Mouse (Mus musculus): ENCODE results near the gene Plcl2. TPM values are rescaled to one million over a fixed set of nuclear protein-coding genes. Genes with fewer than 3 reads are reported as not detected.

Gene Plcl2
- total RNA-seq, 2 experiments from 2014 or later, result 75.0 to 76.0 TPM

DNA sequence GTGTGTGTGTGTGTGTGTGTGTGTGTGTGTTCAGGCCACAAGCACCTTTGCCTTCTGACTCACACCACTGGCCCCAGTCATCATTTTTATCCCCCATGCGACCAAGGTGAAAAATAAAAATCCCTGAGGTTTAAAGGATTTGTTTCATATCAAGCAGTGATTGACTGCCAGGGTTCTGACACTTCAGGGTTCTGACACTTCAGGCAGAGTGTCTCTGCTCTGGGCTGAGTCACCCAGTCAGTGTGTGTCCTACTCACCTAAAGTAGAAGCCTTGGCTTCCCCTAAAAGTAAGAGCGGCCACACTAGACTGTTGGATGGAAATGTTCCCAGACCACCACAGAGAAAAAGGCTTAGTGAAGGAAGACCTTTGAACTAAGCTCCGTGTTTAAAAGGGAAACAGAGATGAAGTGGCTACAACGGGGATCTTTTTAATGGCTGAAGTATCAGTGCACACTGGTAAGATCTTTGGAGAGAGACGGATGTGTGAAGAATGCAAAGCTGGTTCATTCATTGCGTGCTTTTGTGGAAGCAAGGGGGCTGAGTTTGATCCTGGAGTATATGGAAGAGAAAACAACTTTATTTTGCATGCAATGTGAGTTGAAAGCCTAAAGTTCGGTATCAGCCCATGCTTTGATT is 11.0 kb upstream of the Plcl2 start:
- intact Hi-C loops (cut with DNase I), result no loop called here
- no peak for DNase-seq (ENCODE audit: low spot score in 2 of 2)

DNA sequence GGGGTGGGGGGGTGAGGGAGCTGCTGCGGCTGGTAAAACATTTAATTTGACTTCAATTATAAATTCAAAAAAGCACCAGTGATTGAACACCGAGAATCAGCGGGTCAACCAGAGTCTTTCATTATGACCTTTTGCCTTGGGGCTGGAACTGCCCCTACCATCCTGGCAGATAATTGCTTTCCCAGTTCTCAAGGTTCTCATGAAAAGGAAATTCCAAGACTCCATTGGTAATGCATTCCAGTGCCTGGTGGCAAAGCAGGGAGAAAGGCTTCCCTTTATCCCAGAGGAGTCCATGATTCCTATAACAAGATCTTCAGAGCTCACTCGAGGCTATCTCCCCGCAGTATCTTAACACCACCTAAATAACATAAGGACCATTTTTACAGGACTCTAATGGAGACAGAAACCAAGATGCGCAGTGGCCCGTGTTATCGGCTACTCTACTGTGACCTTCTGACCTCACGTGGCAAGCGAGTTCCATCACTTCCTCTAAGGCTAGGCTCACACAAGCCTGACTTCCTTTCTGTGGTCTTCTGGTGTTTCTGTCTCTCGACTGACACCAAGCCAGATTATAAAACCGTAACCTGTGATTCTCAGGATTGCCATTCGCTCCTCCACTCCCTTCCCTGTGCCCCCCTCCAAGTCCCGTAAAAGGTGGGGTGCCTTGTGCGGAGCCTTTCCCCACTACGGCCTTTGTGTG is 10.0 kb upstream of the Plcl2 start:
- DNase-seq (ENCODE audit: low spot score in 2 of 2), result no peak
- intact Hi-C loops (cut with DNase I), result no loop called here

DNA sequence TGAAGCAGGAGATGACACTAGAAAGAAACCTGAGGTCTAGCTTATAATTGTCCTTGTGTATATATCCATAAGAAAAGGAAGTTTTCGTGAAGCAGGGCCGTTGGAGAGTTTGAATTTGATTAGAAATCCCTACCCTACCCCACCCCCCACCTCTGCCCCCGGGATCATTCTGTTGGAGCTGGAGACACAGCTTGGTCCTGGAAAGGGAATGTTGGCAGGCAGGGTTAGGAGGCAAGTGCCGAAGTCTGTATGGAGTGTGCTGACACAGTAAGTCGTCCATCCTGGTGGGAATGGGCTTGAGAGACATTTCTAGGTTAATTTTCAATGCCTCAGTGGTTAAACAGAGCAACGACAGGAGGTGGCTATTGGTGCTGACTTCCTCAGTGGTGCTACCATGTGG is 8.4 kb upstream of the Plcl2 start:
- intact Hi-C loops (cut with DNase I), result loop anchor here (10.0 kb wide), 1 partner anchor 294 kb away; no protein-coding TSS in a partner anchor
- no peak for DNase-seq (ENCODE audit: low spot score in 2 of 2)

DNA sequence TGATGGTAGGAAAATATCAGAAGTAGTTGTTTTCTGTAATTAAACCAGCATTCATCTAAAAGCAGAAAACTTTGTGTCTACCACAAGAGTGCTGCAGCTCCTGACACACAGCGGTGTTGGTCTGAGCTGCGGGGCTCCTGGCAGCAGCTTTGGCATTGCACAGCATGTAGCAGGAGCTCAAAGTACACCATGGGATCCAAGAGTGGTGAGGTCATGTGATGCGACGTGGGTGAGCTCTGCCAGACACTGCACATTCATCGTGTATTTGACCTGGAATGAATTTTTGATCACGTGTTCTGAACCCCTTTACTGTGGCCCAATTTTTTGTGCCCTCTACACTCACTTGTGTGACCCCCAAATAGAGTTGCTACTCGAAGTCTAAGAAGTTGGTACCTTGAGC is 6.1 kb upstream of the Plcl2 start:
- no peak for DNase-seq (ENCODE audit: low spot score in 2 of 2)
- intact Hi-C loops (cut with DNase I), result loop anchor here (10.0 kb wide), 1 partner anchor 292 kb away; no protein-coding TSS in a partner anchor

DNA sequence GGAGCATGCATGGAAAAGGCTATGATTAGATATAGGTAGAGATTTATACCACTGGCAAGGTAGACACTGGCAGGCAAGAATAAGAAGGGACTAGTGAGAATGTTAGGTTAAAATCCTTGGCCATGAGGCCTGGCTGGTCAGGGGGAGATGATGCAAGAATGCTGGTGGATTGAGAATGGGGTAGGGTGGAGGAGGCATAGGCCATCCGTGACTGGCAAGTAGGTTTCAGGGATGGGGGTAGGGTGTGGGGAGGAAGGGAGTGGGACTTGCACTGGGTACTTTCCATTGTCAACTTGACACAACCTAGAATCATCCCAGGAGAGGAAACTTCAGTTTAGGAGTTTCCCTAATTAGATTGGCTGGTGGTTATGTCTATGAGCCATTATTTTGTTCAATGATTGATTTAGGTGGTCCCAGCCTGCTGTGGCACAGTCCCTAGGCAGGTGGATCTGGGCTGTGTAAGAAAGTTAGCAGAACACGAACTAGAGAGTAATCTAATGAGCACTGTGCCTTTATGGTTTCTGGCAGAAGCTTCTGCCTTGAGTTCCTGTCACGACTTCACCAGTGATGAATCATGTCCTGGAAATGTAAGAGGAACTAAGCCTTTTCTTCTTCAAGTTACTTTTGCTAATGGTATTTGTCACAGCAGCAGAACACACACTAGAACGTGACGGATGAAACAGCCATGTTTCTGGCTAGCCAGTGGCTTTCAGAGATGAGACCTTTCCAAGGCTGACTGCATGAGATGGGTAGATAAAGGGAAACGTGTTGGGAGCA is 4.9 kb upstream of the Plcl2 start:
- no peak for DNase-seq (ENCODE audit: low spot score in 2 of 2)
- intact Hi-C loops (cut with DNase I), result loop anchor here (10.0 kb wide), 1 partner anchor 291 kb away; no protein-coding TSS in a partner anchor

DNA sequence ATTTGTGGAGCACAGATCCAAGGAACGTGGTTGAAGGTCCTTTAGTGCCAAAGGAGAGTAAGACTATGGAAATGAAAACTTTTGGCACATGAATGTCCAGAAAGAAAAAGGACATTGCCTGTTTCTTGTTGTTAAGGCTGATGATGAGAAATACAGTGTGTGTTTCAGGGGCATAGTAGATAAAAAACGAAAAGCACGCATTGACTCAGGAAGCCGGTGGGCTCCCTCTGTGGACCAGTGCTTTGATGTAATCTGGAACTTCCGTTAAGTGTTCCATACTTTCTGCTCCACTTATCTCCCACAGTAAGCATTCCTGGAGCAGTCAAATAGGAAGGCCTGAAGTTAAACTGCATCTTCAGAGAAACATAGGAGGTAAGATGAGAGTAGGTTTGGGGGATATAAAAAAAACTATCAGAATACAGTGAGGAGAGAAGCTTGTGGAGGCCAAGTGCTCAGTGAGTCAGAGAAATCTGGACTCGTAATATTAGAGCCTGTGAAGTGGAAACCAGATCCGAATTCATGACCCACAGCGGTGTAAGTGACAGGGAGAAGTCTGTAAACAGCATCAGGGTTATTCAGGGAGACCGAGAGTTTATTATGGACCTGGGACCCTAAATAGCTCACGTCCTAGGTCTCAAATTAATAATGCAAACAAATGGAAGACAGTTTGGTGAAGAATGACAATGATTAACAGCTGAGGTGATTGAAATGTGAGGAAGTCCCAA is 3.1 kb upstream of the Plcl2 start:
- no peak for DNase-seq (ENCODE audit: low spot score in 2 of 2)
- intact Hi-C loops (cut with DNase I), result loop anchor here (5.0 to 10.0 kb wide), 2 partner anchors 99 to 289 kb away; no protein-coding TSS in a partner anchor

DNA sequence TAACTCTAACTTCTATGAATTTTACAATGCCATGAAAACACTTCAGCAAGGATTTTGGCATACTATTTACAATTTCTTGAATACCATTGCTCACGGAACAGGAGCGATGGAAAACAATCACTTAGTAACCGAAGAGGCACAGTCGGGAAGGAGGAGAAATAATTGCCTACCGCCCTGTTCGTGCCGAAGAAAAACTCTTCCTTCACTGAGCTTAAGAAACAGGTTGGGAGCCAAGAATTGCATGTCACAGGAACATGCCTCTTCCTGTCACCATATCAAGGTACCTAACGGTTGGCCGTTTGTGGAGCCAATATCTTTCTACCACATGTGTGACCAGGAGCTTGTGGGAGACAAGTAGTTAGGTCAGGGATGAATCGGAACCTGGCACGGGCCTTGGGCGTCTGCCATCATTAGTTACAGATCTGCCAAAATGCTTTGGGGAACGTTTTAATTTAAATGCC is 2.3 kb upstream of the Plcl2 start:
- intact Hi-C loops (cut with DNase I), result loop anchor here (5.0 to 10.0 kb wide), 2 partner anchors 100 to 288 kb away; no protein-coding TSS in a partner anchor
- no peak for DNase-seq (ENCODE audit: low spot score in 2 of 2)

DNA sequence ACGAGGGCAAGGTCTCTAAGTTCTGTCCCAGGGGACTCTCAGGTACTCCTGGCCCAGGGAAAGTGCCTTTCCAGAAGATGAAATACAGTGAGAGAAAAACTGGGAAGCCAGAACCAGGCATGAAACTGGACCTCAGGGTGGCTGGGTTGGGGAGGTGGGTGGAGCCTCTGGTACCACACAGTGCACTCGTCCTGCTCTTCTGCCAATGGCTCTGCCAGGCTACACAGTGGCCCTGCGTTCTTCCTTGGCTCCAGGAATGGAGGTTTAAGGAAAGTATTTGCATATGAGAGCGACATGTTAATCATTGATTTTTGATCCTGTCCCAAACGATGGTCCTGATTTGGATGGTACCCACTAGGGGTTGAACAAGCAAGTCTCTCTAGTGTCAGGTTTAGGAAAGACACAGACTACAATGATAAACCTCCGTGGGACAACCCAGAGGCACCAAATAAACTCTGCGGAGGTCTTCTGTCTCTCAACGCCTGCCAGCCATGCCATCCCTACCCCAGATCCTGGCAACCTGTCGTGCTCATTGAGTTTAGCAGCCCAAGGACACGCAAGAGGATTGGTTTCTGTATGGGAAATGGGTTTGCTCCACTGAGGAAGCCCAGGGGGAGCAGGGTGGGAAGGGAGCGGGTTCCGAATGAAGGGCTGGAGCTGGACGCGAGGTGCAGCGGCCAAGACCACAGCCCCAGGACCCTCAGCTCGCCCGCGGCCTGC is 988 bp upstream of the Plcl2 start:
- intact Hi-C loops (cut with DNase I), result loop anchor here (5.0 to 10.0 kb wide), 2 partner anchors 101 to 287 kb away; no protein-coding TSS in a partner anchor
- no peak for DNase-seq (ENCODE audit: low spot score in 2 of 2)

DNA sequence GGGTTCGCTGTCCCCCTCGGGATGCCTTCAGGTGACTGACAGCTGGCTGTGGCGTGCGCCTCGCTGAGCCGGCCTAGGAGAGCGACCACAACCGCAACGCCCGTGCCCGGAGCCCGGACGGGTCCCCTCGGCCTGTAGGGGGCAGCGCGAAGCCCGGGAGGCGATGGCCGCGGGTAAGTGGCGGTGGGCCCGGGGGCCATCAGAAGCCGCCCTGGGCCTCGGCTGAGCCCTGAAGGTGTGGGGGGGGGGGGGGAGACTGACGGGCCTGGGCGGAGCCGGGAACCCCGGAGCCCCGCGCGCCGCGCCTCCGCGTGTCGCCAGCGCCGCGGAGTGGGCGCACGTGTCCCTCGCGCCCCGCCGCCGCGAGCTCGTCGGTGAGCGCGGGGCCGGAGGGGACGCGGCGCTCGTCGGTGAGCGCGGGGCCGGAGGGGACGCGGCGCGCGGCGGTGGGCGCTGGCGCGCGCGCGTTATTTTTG is 390 bp upstream of the Plcl2 start:
- intact Hi-C loops (cut with DNase I), result loop anchor here (1.0 to 10.0 kb wide), 3 partner anchors 102 to 286 kb away; no protein-coding TSS in a partner anchor
- peak; percentile 47 to 63 for DNase-seq (ENCODE audit: low spot score in 2 of 2)

DNA sequence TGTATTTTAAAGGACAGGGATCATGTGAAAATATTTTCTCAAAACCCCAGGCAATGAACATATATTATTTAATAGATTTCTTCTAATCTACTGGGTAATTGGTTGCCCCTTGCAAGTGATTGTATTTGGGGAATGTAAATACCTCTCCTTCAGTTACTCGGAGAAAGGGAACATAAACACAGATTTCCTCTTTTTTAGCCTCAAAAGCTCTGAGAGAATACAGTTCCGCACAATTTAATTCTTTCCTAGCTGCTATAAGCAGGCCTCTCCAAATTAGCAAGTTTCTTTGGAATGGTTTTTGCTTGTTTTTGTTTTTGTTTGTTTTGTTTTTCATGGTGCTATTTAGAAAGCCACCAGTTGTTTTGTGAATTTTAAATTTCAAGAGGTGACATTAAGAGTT is 1.1 kb downstream of the Plcl2 start:
- no peak for DNase-seq (ENCODE audit: low spot score in 2 of 2)
- intact Hi-C loops (cut with DNase I), result loop anchor here (5.0 to 10.0 kb wide), 2 partner anchors 117 to 255 kb away; no protein-coding TSS in a partner anchor

DNA sequence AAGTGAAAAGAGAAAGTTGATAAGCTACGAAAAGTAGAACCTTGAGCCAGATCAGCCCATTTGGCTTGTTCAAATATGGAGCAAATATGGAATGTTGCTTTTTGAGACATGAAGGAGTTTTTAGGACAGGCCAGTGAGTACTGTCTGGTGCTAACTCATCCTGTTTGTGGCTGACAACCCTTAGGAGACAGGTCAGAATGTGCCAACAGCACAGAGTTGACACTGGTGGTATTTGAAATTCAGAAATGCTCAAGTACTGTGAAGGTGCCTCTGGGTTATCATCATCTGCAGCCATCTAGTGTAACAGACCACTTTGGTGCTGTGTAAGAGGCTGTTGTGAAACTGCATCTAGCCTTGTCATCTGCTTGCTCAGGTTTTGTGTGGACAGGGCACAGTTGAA is 1.5 kb downstream of the Plcl2 start:
- DNase-seq (ENCODE audit: low spot score in 2 of 2), result no peak
- intact Hi-C loops (cut with DNase I), result loop anchor here (5.0 to 10.0 kb wide), 2 partner anchors 117 to 254 kb away; no protein-coding TSS in a partner anchor

DNA sequence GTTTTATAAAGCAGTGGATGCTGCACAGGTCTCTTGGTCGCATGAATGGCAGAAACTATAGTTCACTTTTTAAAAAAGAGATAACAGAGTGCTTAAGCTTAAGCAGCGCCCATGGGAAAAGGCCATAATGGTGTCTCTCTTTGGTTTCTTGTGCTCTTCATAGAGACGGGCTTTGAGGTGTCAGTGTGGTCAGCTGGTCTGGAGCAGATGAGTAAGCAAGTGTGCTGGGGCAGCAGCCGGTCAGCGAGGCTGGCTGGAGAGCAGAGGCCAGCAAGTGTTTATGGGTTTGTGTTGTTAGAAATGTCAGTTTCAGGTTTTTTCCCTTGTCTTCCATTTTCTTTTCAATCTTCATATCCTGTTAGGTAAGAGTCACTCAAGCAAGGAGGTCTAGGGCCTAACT is 3.0 kb downstream of the Plcl2 start:
- no peak for DNase-seq (ENCODE audit: low spot score in 2 of 2)
- intact Hi-C loops (cut with DNase I), result loop anchor here (5.0 to 10.0 kb wide), 2 partner anchors 115 to 253 kb away; no protein-coding TSS in a partner anchor

DNA sequence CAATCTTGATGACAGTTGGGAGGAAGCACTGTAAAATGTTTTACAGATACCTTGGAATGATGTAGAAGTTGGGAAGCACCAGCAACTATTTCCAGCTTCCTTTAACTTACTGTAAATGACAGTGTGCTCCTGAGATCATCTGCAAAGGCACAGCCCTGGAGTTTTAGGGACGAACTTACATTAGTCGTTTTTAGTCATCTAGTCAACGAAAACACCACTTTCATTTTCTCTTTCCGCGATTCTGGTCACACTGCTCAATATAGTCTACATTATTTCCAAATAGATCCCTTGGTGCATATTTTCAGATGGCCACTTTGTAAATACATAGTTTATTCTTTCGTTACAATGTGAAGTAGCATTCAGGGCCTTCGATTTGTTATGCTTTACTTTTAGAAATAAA is 3.6 kb downstream of the Plcl2 start:
- intact Hi-C loops (cut with DNase I), result loop anchor here (5.0 to 10.0 kb wide), 2 partner anchors 114 to 252 kb away; no protein-coding TSS in a partner anchor
- DNase-seq (ENCODE audit: low spot score in 2 of 2), result no peak

DNA sequence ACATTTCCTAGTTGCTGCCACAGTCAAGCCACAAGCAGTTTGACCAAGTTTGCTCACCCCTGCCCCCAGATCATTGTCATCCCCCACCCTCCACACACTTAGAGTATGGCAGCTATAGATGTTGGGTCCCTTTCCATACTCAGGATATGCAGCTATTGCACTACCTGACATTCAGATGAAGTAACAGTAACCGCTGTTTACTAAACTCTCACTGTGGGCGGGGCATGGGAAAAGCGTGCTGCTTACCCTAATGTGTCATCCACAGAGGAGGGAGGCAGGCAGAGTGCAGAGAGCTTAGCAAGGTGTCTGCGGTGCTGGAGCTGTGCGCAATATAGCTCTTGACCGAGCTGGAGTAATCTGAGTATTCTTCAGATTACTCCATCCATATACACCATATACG is 4.2 kb downstream of the Plcl2 start:
- DNase-seq (ENCODE audit: low spot score in 2 of 2), result no peak
- intact Hi-C loops (cut with DNase I), result loop anchor here (5.0 to 10.0 kb wide), 2 partner anchors 114 to 251 kb away; no protein-coding TSS in a partner anchor

DNA sequence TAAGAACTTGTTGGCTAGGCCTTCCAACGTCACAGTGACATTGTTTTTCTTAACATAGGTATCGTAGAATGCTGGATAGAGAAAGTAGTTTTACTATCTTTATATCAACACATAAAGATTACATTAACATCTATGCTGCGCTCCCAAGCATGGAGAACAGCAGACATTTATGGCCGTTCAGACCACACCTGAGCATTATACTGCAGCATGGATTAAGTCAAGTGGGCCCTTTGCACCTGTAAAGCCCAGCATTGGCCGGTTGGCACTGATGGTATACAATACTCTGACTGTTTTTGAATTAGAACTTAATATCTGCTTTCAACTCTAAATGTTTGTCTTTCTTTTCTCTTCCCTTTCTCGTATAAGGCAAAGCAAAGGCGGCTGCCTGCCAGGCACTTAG is 4.8 kb downstream of the Plcl2 start:
- DNase-seq (ENCODE audit: low spot score in 2 of 2), result no peak
- intact Hi-C loops (cut with DNase I), result loop anchor here (5.0 to 10.0 kb wide), 2 partner anchors 113 to 251 kb away; no protein-coding TSS in a partner anchor

DNA sequence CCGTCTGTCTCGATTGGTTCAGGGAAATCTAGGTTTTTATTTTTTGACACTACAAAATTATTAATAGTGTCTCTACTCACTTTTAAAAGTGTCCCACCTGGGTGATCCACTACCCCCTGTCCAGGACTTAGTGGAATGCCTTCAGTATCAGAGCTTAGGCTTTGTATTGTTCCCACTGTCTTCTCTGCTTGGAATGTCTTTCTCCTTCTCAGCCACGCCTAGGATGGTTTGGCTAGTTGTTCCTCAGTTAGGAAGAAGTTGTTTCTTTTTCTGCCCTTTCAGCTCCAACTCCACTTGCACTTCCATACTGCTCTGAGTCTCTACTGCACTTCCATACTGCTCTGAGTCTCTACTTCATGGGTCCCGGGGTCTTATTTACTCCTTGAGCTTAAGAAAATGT is 6.7 kb downstream of the Plcl2 start:
- no peak for DNase-seq (ENCODE audit: low spot score in 2 of 2)
- intact Hi-C loops (cut with DNase I), result loop anchor here (10.0 kb wide), 1 partner anchor 249 kb away; no protein-coding TSS in a partner anchor

DNA sequence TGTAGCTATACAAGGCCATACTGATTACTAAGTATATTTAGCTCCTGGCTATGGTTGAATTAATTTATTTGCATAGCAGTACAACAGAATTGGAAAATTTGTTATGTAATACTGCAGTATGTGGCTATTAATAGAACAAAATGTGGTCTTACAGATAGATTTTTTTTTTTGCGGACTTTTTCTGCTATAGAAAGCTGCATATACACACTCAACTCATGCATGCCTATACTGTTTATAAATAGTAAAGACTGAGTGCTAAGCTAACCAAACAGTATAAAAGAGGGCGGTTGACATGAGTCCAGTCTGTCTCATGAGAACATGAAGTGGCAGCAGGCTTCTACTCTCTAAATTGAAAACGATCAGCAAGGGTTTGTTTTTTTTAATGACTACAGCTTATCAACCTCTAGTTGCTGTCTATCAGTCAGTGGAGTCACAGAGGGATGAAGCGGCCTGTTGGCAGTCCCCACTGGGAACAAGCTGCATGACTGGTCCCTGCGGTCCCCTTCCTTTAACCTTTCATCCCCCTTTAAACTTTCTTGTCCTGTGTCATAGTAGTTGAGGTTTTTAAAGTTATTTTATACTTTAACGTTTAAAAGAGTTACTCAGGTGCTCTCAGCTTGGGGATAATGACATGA is 8.7 kb downstream of the Plcl2 start:
- DNase-seq (ENCODE audit: low spot score in 2 of 2), result no peak
- intact Hi-C loops (cut with DNase I), result loop anchor here (10.0 kb wide), 1 partner anchor 247 kb away; no protein-coding TSS in a partner anchor
